Mouse (Mus musculus): ENCODE results near the gene Zhx3. TPM values are rescaled to one million over a fixed set of nuclear protein-coding genes. Genes with fewer than 3 reads are reported as not detected.

Zhx3 gene
- polyA plus RNA-seq, 1 experiment = 0.04 TPM

GRCm38 (mm10) chr2:160887284-160887683, 14.5 kb upstream of the Zhx3 start:
- Histone ChIP-seq H3K4me1 (ENCODE audit: control insufficient read depth) (peaks cover 16% of the 10 kb centered on the region), H3K4me3 (replicated peaks) (peak overlapping the region; percentile 56), H3K9me3 (ENCODE audit: control insufficient read depth, low read length) (no peaks in the 10 kb centered on the region), H3K36me3 (ENCODE audit: control insufficient read depth) (no peaks in the 10 kb centered on the region), H3K27me3 (ENCODE audit: control insufficient read depth) (peaks cover 12% of the 10 kb centered on the region)
- TF ChIP-seq TAL1 (IDR thresholded peaks at IDR 0.05; ENCODE audit: low read length) (no peak), GATA1 (IDR thresholded peaks at IDR 0.05; ENCODE audit: low read length) (no peak)

- Histone ChIP-seq H3K4me3 (replicated peaks) (no peak overlapping the region), H3K9me3 (ENCODE audit: control insufficient read depth, low read length) (no peaks in the 10 kb centered on the region), H3K36me3 (ENCODE audit: control insufficient read depth) (no peaks in the 10 kb centered on the region), H3K27me3 (ENCODE audit: control insufficient read depth) (peaks cover 12% of the 10 kb centered on the region), H3K4me1 (ENCODE audit: control insufficient read depth) (peaks cover 16% of the 10 kb centered on the region)
- TF ChIP-seq TAL1 (IDR thresholded peaks at IDR 0.05; ENCODE audit: low read length) (no peak), GATA1 (IDR thresholded peaks at IDR 0.05; ENCODE audit: low read length) (no peak)
These were observed 13.4 kb upstream of the Zhx3 start for GRCm38 (mm10) chr2:160886221-160886620.

- Histone ChIP-seq H3K4me1 (ENCODE audit: control insufficient read depth) (peaks cover 16% of the 10 kb centered on the region), H3K4me3 (replicated peaks) (no peak overlapping the region), H3K9me3 (ENCODE audit: control insufficient read depth, low read length) (no peaks in the 10 kb centered on the region), H3K27me3 (ENCODE audit: control insufficient read depth) (peaks cover 12% of the 10 kb centered on the region), H3K36me3 (ENCODE audit: control insufficient read depth) (no peaks in the 10 kb centered on the region)
- TF ChIP-seq TAL1 (IDR thresholded peaks at IDR 0.05; ENCODE audit: low read length) (no peak), GATA1 (IDR thresholded peaks at IDR 0.05; ENCODE audit: low read length) (no peak)
These were observed 12.0 kb upstream of the Zhx3 start for GRCm38 (mm10) chr2:160884830-160885229.

- Histone ChIP-seq H3K4me3 (replicated peaks) (no peak overlapping the region), H3K36me3 (ENCODE audit: control insufficient read depth) (no peaks in the 10 kb centered on the region), H3K27me3 (ENCODE audit: control insufficient read depth) (peaks cover 12% of the 10 kb centered on the region), H3K9me3 (ENCODE audit: control insufficient read depth, low read length) (no peaks in the 10 kb centered on the region), H3K4me1 (ENCODE audit: control insufficient read depth) (peaks cover 16% of the 10 kb centered on the region)
- TF ChIP-seq GATA1 (IDR thresholded peaks at IDR 0.05; ENCODE audit: low read length) = no peak
- TF ChIP-seq TAL1 (IDR thresholded peaks at IDR 0.05; ENCODE audit: low read length) = no peak
These were observed 11.1 kb upstream of the Zhx3 start for GRCm38 (mm10) chr2:160883912-160884311.

- no peaks in the 10 kb centered on the region for H3K27me3 ChIP-seq (ENCODE audit: control insufficient read depth)
- H3K4me1 ChIP-seq (ENCODE audit: control insufficient read depth) = peaks cover 5% of the 10 kb centered on the region
- H3K36me3 ChIP-seq (ENCODE audit: control insufficient read depth) = no peaks in the 10 kb centered on the region
- no peak overlapping the region for H3K4me3 ChIP-seq (replicated peaks)
- no peaks in the 10 kb centered on the region for H3K9me3 ChIP-seq (ENCODE audit: control insufficient read depth, low read length)
- TF ChIP-seq TAL1 (IDR thresholded peaks at IDR 0.05; ENCODE audit: low read length) = no peak
- TF ChIP-seq GATA1 (IDR thresholded peaks at IDR 0.05; ENCODE audit: low read length) = no peak
These were observed 9.6 kb upstream of the Zhx3 start for GRCm38 (mm10) chr2:160882436-160882835.

- TF ChIP-seq TAL1 (IDR thresholded peaks at IDR 0.05; ENCODE audit: low read length) (no peak), GATA1 (IDR thresholded peaks at IDR 0.05; ENCODE audit: low read length) (no peak)
- Histone ChIP-seq H3K36me3 (ENCODE audit: control insufficient read depth) (no peaks in the 10 kb centered on the region), H3K4me3 (replicated peaks) (no peak overlapping the region), H3K4me1 (ENCODE audit: control insufficient read depth) (no peaks in the 10 kb centered on the region), H3K9me3 (ENCODE audit: control insufficient read depth, low read length) (no peaks in the 10 kb centered on the region), H3K27me3 (ENCODE audit: control insufficient read depth) (no peaks in the 10 kb centered on the region)
These were observed 8.8 kb upstream of the Zhx3 start for GRCm38 (mm10) chr2:160881462-160882101.

- no peak within 1 kb of the TSS for H3K4me3 ChIP-seq (replicated peaks)
- no peaks in the 10 kb centered on the region for H3K36me3 ChIP-seq (ENCODE audit: control insufficient read depth)
- peaks cover 4% of the 10 kb centered on the region for H3K9me3 ChIP-seq (ENCODE audit: control insufficient read depth, low read length)
- no peaks in the 10 kb centered on the region for H3K4me1 ChIP-seq (ENCODE audit: control insufficient read depth)
- TF ChIP-seq TAL1 (IDR thresholded peaks at IDR 0.05; ENCODE audit: low read length) = no peak
- TF ChIP-seq GATA1 (IDR thresholded peaks at IDR 0.05; ENCODE audit: low read length) = no peak
- no peaks in the 10 kb centered on the region for H3K27me3 ChIP-seq (ENCODE audit: control insufficient read depth)
These were observed 7.8 kb upstream of the Zhx3 start, which contains the start of gene Lpin3 for GRCm38 (mm10) chr2:160880453-160881195. Gene Lpin3, plus strand, starts transcription at chr2:160880670.

- H3K4me3 ChIP-seq (replicated peaks) = no peak overlapping the region
These were observed 3.3 kb upstream of the Zhx3 start for GRCm38 (mm10) chr2:160876115-160876514.

GRCm38 (mm10) chr2:160874231-160874877, 1.6 kb upstream of the Zhx3 start:
- peaks cover 20% of the 10 kb centered on the region for H3K4me1 ChIP-seq (ENCODE audit: control insufficient read depth)
- no peak for TF ChIP-seq GATA1 (IDR thresholded peaks at IDR 0.05; ENCODE audit: low read length)
- no peak for TF ChIP-seq TAL1 (IDR thresholded peaks at IDR 0.05; ENCODE audit: low read length)
- no peak overlapping the region for H3K4me3 ChIP-seq (replicated peaks)
- peaks cover 4% of the 10 kb centered on the region for H3K9me3 ChIP-seq (ENCODE audit: control insufficient read depth, low read length)
- no peaks in the 10 kb centered on the region for H3K27me3 ChIP-seq (ENCODE audit: control insufficient read depth)
- H3K36me3 ChIP-seq (ENCODE audit: control insufficient read depth) = no peaks in the 10 kb centered on the region

More at GRCm38 (mm10) chr2:160876115-160876514, 3.3 kb upstream of the Zhx3 start:
- TF ChIP-seq TAL1 (IDR thresholded peaks at IDR 0.05; ENCODE audit: low read length) (no peak), GATA1 (IDR thresholded peaks at IDR 0.05; ENCODE audit: low read length) (no peak)
- H3K9me3 ChIP-seq (ENCODE audit: control insufficient read depth, low read length) = peaks cover 4% of the 10 kb centered on the region
- peaks cover 20% of the 10 kb centered on the region for H3K4me1 ChIP-seq (ENCODE audit: control insufficient read depth)
- no peaks in the 10 kb centered on the region for H3K36me3 ChIP-seq (ENCODE audit: control insufficient read depth)
- H3K27me3 ChIP-seq (ENCODE audit: control insufficient read depth) = no peaks in the 10 kb centered on the region
